Mouse (Mus musculus): ENCODE results near the gene Olfr697. TPM values are rescaled to one million over a fixed set of nuclear protein-coding genes. Genes with fewer than 3 reads are reported as not detected.
"Not testable (repeated sequence)": the region's sequence is repeated elsewhere in the genome, so short reads cannot be mapped to it uniquely, and the experiment has no call there.

The Olfr697 gene
- polyA plus RNA-seq, 1 experiment from 2014 or later = not detected

DNA sequence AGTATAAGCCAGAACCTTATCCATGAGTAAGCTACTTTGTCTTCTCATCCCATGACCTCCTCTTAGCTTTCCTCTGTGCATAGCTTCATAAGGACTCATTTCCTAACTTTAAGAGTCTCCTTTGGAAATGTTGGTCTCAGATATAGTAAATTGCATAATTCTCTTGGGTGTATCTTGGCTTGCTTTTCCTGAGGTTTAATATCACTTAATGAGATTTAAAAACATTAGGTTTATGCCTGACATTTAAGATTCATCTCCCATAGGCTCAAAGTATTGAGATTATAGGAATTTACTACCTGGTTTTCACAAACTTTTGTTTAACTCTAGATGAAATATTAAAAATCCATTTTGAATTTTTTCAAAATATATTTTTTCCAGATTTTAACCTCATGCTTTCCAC lies 25.9 kb downstream of the Olfr697 start, which contains the start of gene Olfr695:
Gene Olfr695 (minus strand): TSS at position 101 of the 400 bp plus-strand sequence.
- no peak for ATAC-seq (replicated peaks; ENCODE audit: insufficient number of reproducible peaks, low FRiP score, low TSS enrichment)
- Histone ChIP-seq H3K9me3 (replicated peaks; ENCODE audit: control insufficient read depth, low read length) (no peaks in the 10 kb centered on the region), H3K4me3 (ENCODE audit: low read depth, low read length) (no peak within 1 kb of the TSS), H3K9ac (ENCODE audit: low read depth, low read length) (no peak within 1 kb of the TSS), H3K4me1 (ENCODE audit: control insufficient read depth, insufficient read depth, low read length) (no peaks in the 10 kb centered on the region), H3K36me3 (ENCODE audit: control insufficient read depth, insufficient read depth, low read length) (no peaks in the 10 kb centered on the region), H3K4me2 (no peak within 1 kb of the TSS), H3K27ac (ENCODE audit: low read depth, low read length) (no peak within 1 kb of the TSS), H3K27me3 (ENCODE audit: control insufficient read depth, insufficient read depth, low read length) (no peaks in the 10 kb centered on the region)

DNA sequence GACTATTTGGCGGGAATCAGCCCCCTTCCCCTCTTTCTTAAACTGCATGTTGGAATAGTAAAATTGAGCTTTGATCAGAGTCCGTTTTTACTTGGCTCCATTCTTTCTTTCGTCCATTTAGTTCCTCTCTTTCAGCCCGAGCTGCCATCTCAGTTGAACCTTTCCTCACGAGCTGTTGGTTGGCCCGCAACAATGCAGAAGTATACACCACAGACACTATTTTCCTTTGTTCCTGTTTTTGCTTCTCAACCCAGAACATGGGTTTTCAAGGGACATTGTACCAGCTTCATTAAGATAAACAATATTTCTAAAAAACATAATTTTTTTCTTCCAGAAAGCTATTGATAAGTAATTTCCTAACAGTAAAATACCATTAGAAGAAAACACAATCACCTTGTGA lies 30.8 kb downstream of the Olfr697 start:
- no peaks in the 10 kb centered on the region for H3K27me3 ChIP-seq (ENCODE audit: control insufficient read depth, insufficient read depth, low read length)
- no peaks in the 10 kb centered on the region for H3K9me3 ChIP-seq (replicated peaks; ENCODE audit: control insufficient read depth, low read length)
- H3K4me1 ChIP-seq (ENCODE audit: control insufficient read depth, insufficient read depth, low read length) = no peaks in the 10 kb centered on the region
- no peaks in the 10 kb centered on the region for H3K36me3 ChIP-seq (ENCODE audit: control insufficient read depth, insufficient read depth, low read length)
- 87% methylated on average over 6 of the region's 6 CpGs for WGBS (ENCODE audit: insufficient replicate concordance)
- no peak overlapping the region for H3K27ac ChIP-seq (ENCODE audit: low read depth, low read length)
- no peak overlapping the region for H3K9ac ChIP-seq (ENCODE audit: low read depth, low read length)
- H3K4me2 ChIP-seq = no peak overlapping the region
- ATAC-seq (replicated peaks; ENCODE audit: insufficient number of reproducible peaks, low FRiP score, low TSS enrichment) = no peak
- no peak overlapping the region for H3K4me3 ChIP-seq (ENCODE audit: low read depth, low read length)

DNA sequence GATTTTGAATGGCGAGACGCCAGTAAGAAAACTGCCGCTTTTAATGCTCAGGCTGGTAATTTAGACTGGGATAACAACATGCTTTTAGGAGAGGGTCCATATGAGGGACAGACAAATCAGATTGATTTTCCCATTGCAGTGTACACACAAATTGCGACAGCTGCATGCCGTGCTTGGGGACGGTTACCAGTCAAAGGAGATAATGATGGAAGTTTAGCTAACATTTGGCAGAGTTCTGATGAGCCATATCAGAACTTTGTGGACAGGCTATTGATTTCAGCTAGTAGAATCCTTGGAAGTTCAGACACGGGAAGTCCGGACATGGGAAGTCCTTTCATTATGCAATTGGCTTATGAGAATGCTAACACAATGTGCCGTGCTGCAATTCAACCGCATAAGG lies 34.5 kb downstream of the Olfr697 start:
- 87% methylated on average over 10 of the region's 10 CpGs for WGBS (ENCODE audit: insufficient replicate concordance)
- H3K27me3 ChIP-seq (ENCODE audit: control insufficient read depth, insufficient read depth, low read length); H3K4me3 ChIP-seq (ENCODE audit: low read depth, low read length); H3K4me1 ChIP-seq (ENCODE audit: control insufficient read depth, insufficient read depth, low read length); H3K9ac ChIP-seq (ENCODE audit: low read depth, low read length); H3K4me2 ChIP-seq; H3K36me3 ChIP-seq (ENCODE audit: control insufficient read depth, insufficient read depth, low read length); H3K27ac ChIP-seq (ENCODE audit: low read depth, low read length); ATAC-seq (replicated peaks; ENCODE audit: insufficient number of reproducible peaks, low FRiP score, low TSS enrichment); H3K9me3 ChIP-seq (replicated peaks; ENCODE audit: control insufficient read depth, low read length): not testable (repeated sequence)

DNA sequence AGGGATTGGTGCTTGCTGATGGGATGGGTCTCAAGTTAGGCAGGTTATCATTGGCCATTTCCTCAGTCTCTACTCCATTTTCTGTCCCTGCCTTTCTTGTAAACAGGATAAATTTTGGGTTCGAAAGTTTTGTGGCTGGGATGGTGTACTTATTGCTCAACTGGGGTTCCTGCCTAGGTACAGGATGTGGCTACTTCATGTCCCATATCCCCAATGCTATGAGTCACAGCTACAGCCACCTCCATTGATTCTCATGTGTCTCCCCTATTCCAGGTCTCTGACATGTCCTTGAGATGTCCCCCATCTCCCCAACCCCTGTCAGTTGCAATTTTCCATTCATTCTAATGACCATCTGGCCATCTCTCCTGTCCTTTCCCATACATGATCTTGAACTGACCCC lies 45.4 kb downstream of the Olfr697 start:
- H3K36me3 ChIP-seq (ENCODE audit: control insufficient read depth, insufficient read depth, low read length) = no peaks in the 10 kb centered on the region
- ATAC-seq (replicated peaks; ENCODE audit: insufficient number of reproducible peaks, low FRiP score, low TSS enrichment) = no peak
- no peak overlapping the region for H3K27ac ChIP-seq (ENCODE audit: low read depth, low read length)
- H3K4me1 ChIP-seq (ENCODE audit: control insufficient read depth, insufficient read depth, low read length) = no peaks in the 10 kb centered on the region
- 81% methylated on average over 1 of the region's 1 CpGs for WGBS (ENCODE audit: insufficient replicate concordance)
- H3K4me2 ChIP-seq = no peak overlapping the region
- no peak overlapping the region for H3K9ac ChIP-seq (ENCODE audit: low read depth, low read length)
- no peaks in the 10 kb centered on the region for H3K27me3 ChIP-seq (ENCODE audit: control insufficient read depth, insufficient read depth, low read length)
- H3K9me3 ChIP-seq (replicated peaks; ENCODE audit: control insufficient read depth, low read length) = no peaks in the 10 kb centered on the region
- H3K4me3 ChIP-seq (ENCODE audit: low read depth, low read length) = no peak overlapping the region

DNA sequence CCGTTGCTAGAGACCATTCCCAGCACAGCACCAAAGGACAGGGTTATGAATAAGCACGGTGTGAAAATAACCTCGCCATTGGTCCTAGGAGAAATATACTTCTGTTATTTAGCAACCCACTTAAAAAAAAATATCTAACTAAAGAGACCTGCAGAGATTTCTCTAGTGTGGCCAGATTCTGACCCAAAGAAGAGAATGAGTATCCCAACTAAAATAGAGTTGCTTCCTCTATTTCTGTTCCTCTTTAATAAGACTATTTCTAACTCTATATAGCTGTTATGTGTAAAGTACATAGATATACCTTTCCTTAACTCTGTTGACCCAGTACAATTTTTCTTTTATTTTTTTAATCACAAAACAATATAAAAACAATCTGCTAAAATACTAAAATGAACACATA lies 49.3 kb downstream of the Olfr697 start:
- ATAC-seq (replicated peaks; ENCODE audit: insufficient number of reproducible peaks, low FRiP score, low TSS enrichment) = no peak
- H3K4me1 ChIP-seq (ENCODE audit: control insufficient read depth, insufficient read depth, low read length) = no peaks in the 10 kb centered on the region
- WGBS (ENCODE audit: insufficient replicate concordance) = 67% methylated on average over 3 of the region's 3 CpGs

DNA sequence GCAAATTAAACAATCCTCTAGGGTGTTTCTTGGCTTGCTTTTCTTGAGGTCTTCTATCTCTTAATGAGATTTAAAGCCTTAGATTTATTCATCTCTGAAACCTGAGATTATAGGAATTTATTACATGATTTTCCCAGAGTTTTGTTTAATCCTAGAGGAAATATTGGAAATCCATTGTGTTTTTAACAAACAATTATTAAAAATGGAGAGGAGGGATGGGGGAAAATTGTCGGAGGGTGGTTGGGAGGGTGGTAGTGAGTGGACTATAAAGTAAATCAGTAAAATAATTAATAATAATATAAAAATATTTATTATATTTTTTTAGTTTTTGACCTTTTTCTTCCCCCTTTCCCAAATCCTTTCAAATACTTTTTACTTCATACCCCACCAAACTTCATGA lies 50.5 kb downstream of the Olfr697 start, which contains the start of gene Olfr694:
Gene Olfr694 (minus strand): TSS at position 101 of the 400 bp plus-strand sequence.
- Histone ChIP-seq H3K4me2 (no peak within 1 kb of the TSS), H3K4me1 (ENCODE audit: control insufficient read depth, insufficient read depth, low read length) (no peaks in the 10 kb centered on the region), H3K27ac (ENCODE audit: low read depth, low read length) (no peak within 1 kb of the TSS), H3K4me3 (ENCODE audit: low read depth, low read length) (no peak within 1 kb of the TSS), H3K9ac (ENCODE audit: low read depth, low read length) (no peak within 1 kb of the TSS), H3K9me3 (replicated peaks; ENCODE audit: control insufficient read depth, low read length) (no peaks in the 10 kb centered on the region), H3K36me3 (ENCODE audit: control insufficient read depth, insufficient read depth, low read length) (no peaks in the 10 kb centered on the region), H3K27me3 (ENCODE audit: control insufficient read depth, insufficient read depth, low read length) (no peaks in the 10 kb centered on the region)
- WGBS (ENCODE audit: insufficient replicate concordance) = 84% methylated on average over 1 of the region's 1 CpGs
- no peak for ATAC-seq (replicated peaks; ENCODE audit: insufficient number of reproducible peaks, low FRiP score, low TSS enrichment)

More for the DNA sequence above, 49.3 kb downstream of the Olfr697 start:
- Histone ChIP-seq H3K27me3 (ENCODE audit: control insufficient read depth, insufficient read depth, low read length) (no peaks in the 10 kb centered on the region), H3K36me3 (ENCODE audit: control insufficient read depth, insufficient read depth, low read length) (no peaks in the 10 kb centered on the region), H3K4me3 (ENCODE audit: low read depth, low read length) (no peak overlapping the region), H3K9ac (ENCODE audit: low read depth, low read length) (no peak overlapping the region), H3K27ac (ENCODE audit: low read depth, low read length) (no peak overlapping the region), H3K9me3 (replicated peaks; ENCODE audit: control insufficient read depth, low read length) (no peaks in the 10 kb centered on the region), H3K4me2 (no peak overlapping the region)

Other genes with a start within 250 kb of the Olfr697 start
- not detected in 2 replicates for gene Olfr693, start 61.9 kb downstream of the Olfr697 start, polyA plus RNA-seq (2014; fragmentation: Nextera tagmentation; extraction: Ambion mirVana)
- not detected in 2 replicates for gene Olfr694, start 50.6 kb downstream of the Olfr697 start, polyA plus RNA-seq (2014; fragmentation: Nextera tagmentation; extraction: Ambion mirVana)
- gene Olfr695, start 26.0 kb downstream of the Olfr697 start, polyA plus RNA-seq (2014; fragmentation: Nextera tagmentation; extraction: Ambion mirVana) = not detected in 2 replicates
- not detected in 2 replicates for gene Olfr698, start 13.0 kb upstream of the Olfr697 start, polyA plus RNA-seq (2014; fragmentation: Nextera tagmentation; extraction: Ambion mirVana)
- gene Olfr699, start 50.8 kb upstream of the Olfr697 start, polyA plus RNA-seq (2014; fragmentation: Nextera tagmentation; extraction: Ambion mirVana) = not detected in 2 replicates
- gene Olfr700, start 66.4 kb upstream of the Olfr697 start, polyA plus RNA-seq (2014; fragmentation: Nextera tagmentation; extraction: Ambion mirVana) = not detected in 2 replicates
- not detected in 2 replicates for gene Olfr701, start 71.7 kb upstream of the Olfr697 start, polyA plus RNA-seq (2014; fragmentation: Nextera tagmentation; extraction: Ambion mirVana)
- not detected in 2 replicates for gene Olfr702, start 91.5 kb upstream of the Olfr697 start, polyA plus RNA-seq (2014; fragmentation: Nextera tagmentation; extraction: Ambion mirVana)
- gene Olfr703, start 100.9 kb upstream of the Olfr697 start, polyA plus RNA-seq (2014; fragmentation: Nextera tagmentation; extraction: Ambion mirVana) = not detected in 2 replicates
- gene Olfr704, start 120.7 kb upstream of the Olfr697 start, polyA plus RNA-seq (2014; fragmentation: Nextera tagmentation; extraction: Ambion mirVana) = not detected in 2 replicates
- gene Olfr705, start 134.4 kb upstream of the Olfr697 start, polyA plus RNA-seq (2014; fragmentation: Nextera tagmentation; extraction: Ambion mirVana) = not detected in 2 replicates
- not detected in 2 replicates for gene Olfr706, start 145.7 kb upstream of the Olfr697 start, polyA plus RNA-seq (2014; fragmentation: Nextera tagmentation; extraction: Ambion mirVana)
- gene Olfr707, start 158.8 kb upstream of the Olfr697 start, polyA plus RNA-seq (2014; fragmentation: Nextera tagmentation; extraction: Ambion mirVana) = not detected in 2 replicates
- gene Olfr1532-ps1, start 165.6 kb upstream of the Olfr697 start, polyA plus RNA-seq (2014; fragmentation: Nextera tagmentation; extraction: Ambion mirVana) = not detected in 2 replicates
- not detected in 2 replicates for gene Olfr709-ps1, start 189.8 kb upstream of the Olfr697 start, polyA plus RNA-seq (2014; fragmentation: Nextera tagmentation; extraction: Ambion mirVana)
- not detected in 2 replicates for gene Olfr710, start 205.9 kb upstream of the Olfr697 start, polyA plus RNA-seq (2014; fragmentation: Nextera tagmentation; extraction: Ambion mirVana)
- gene Olfr6, start 221.5 kb upstream of the Olfr697 start, polyA plus RNA-seq (2014; fragmentation: Nextera tagmentation; extraction: Ambion mirVana) = not detected in 2 replicates
- not detected in 2 replicates for gene Olfr711, start 233.0 kb upstream of the Olfr697 start, polyA plus RNA-seq (2014; fragmentation: Nextera tagmentation; extraction: Ambion mirVana)

Measured in heart, embryonic 11.5 days (tissue).